21 mouse cellular contexts compared by ENCODE assay signal in genomic region chr9:103664151-103664550, GRCm38 (mm10).
A peak's percentile ranks its signal among the peaks of the same experiment; 100 is the strongest.
DNase-seq lines count a peak whose midpoint lies in the region; ATAC-seq and TF ChIP-seq lines count a peak whose summit lies in the region.
"Had no signal": no experiment of that assay in that cellular context is flagged by ENCODE, and none has a peak within 500 bp of the region (broad histone marks: within the 10 kb centered on the region; RNA-seq: fewer than 3 reads in every experiment).

No protein-coding gene starts in this region.

- H3K36me3 ChIP-seq in forebrain, embryonic 13.5 days (ENCODE audit: poor library complexity, severe bottlenecking): no peaks in the 10 kb centered on the region
- no peaks in the 10 kb centered on the region for H3K36me3 ChIP-seq in forebrain, embryonic 10.5 days (replicated peaks)
- no peaks in the 10 kb centered on the region for H3K36me3 ChIP-seq in forebrain, embryonic 16.5 days (ENCODE audit: control insufficient read depth, insufficient read depth)
- no peaks in the 10 kb centered on the region for H3K36me3 ChIP-seq in midbrain, embryonic 14.5 days (ENCODE audit: control insufficient read depth, insufficient read depth, low read length)
- H3K36me3 ChIP-seq in intestine, postnatal 0 days (ENCODE audit: control insufficient read depth, insufficient read depth): no peaks in the 10 kb centered on the region
- H3K36me3 ChIP-seq: embryonic facial prominence, embryonic 13.5 days; heart, embryonic 13.5 days; limb, embryonic 12.5 days; liver, embryonic 13.5 days; lung, embryonic 15.5 days had no signal

- H3K9me3 ChIP-seq in forebrain, embryonic 13.5 days (replicated peaks): 0 out of 2 replicates have a peak, but pooled peaks cover 4% of the 10 kb centered on the region
- H3K9me3 ChIP-seq in forebrain, embryonic 10.5 days: no peaks in the 10 kb centered on the region
- H3K9me3 ChIP-seq in forebrain, embryonic 16.5 days (ENCODE audit: control insufficient read depth, low read length): no peaks in the 10 kb centered on the region
- no peaks in the 10 kb centered on the region for H3K9me3 ChIP-seq in midbrain, embryonic 14.5 days (ENCODE audit: control insufficient read depth, low read length)
- H3K9me3 ChIP-seq in intestine, postnatal 0 days (ENCODE audit: control insufficient read depth): no peaks in the 10 kb centered on the region
- H3K9me3 ChIP-seq: embryonic facial prominence, embryonic 13.5 days; heart, embryonic 13.5 days; limb, embryonic 12.5 days; liver, embryonic 13.5 days; lung, embryonic 15.5 days had no signal

- DNase-seq in forebrain, embryonic 10.5 days (ENCODE audit: extremely low spot score, low spot score): no peak
- peak; percentile 55 for DNase-seq in brain, adult 2 months (ENCODE audit: low read depth, low spot score)
- peak; percentile 33 for DNase-seq in midbrain, embryonic 14.5 days
- no peak for DNase-seq in kidney, adult 8-10 months
- DNase-seq: adrenal gland, postnatal 25 days; gastrocnemius, adult 2 months; heart, postnatal 4 days; kidney, adult 11 months; kidney, postnatal 14 days; layer of hippocampus, adult 9-11 months; liver, embryonic 13.5 days; right cerebral cortex, adult 18-20 months had no signal

- H3K4me1 ChIP-seq in forebrain, embryonic 13.5 days: peaks cover 14% of the 10 kb centered on the region
- no peaks in the 10 kb centered on the region for H3K4me1 ChIP-seq in forebrain, embryonic 10.5 days
- peaks cover 10% of the 10 kb centered on the region for H3K4me1 ChIP-seq in forebrain, embryonic 16.5 days (replicated peaks; ENCODE audit: control insufficient read depth, insufficient read depth, low read length)
- no peaks in the 10 kb centered on the region for H3K4me1 ChIP-seq in midbrain, embryonic 14.5 days (ENCODE audit: control insufficient read depth, insufficient read depth, low read length)
- no peaks in the 10 kb centered on the region for H3K4me1 ChIP-seq in intestine, postnatal 0 days (replicated peaks; ENCODE audit: control insufficient read depth, insufficient read depth, low read length)
- H3K4me1 ChIP-seq: embryonic facial prominence, embryonic 13.5 days; liver, embryonic 13.5 days had no signal

- H3K4me3 ChIP-seq in forebrain, embryonic 13.5 days: no peak overlapping the region
- H3K4me3 ChIP-seq in forebrain, embryonic 10.5 days: no peak overlapping the region
- no peak overlapping the region for H3K4me3 ChIP-seq in forebrain, embryonic 16.5 days (replicated peaks; ENCODE audit: low read length)
- no peak overlapping the region for H3K4me3 ChIP-seq in midbrain, embryonic 14.5 days (replicated peaks; ENCODE audit: low read depth, low read length)
- no peak overlapping the region for H3K4me3 ChIP-seq in intestine, postnatal 0 days (ENCODE audit: low read depth, low read length)
- H3K4me3 ChIP-seq: embryonic facial prominence, embryonic 13.5 days; gastrocnemius, adult 2 months; heart, embryonic 13.5 days; limb, embryonic 12.5 days; liver, embryonic 13.5 days; lung, embryonic 15.5 days had no signal

- H3K9ac ChIP-seq in forebrain, embryonic 13.5 days: no peak overlapping the region
- no peak overlapping the region for H3K9ac ChIP-seq in forebrain, embryonic 16.5 days (replicated peaks; ENCODE audit: low read depth, low read length)
- no peak overlapping the region for H3K9ac ChIP-seq in midbrain, embryonic 14.5 days (replicated peaks; ENCODE audit: low read length)
- H3K9ac ChIP-seq in intestine, postnatal 0 days (ENCODE audit: low read depth, low read length): no peak overlapping the region
- H3K9ac ChIP-seq: embryonic facial prominence, embryonic 13.5 days; heart, embryonic 13.5 days; limb, embryonic 12.5 days; liver, embryonic 13.5 days; lung, embryonic 15.5 days had no signal

- H3K27ac ChIP-seq in forebrain, embryonic 13.5 days: peak overlapping the region; percentile 49
- no peak overlapping the region for H3K27ac ChIP-seq in forebrain, embryonic 10.5 days
- H3K27ac ChIP-seq in forebrain, embryonic 16.5 days (ENCODE audit: low read length): peak overlapping the region; percentile 65
- H3K27ac ChIP-seq in midbrain, embryonic 14.5 days (replicated peaks; ENCODE audit: low read depth, low read length): peak overlapping the region; percentile 60
- no peak overlapping the region for H3K27ac ChIP-seq in intestine, postnatal 0 days (ENCODE audit: low read depth, low read length)
- H3K27ac ChIP-seq: embryonic facial prominence, embryonic 13.5 days; gastrocnemius, adult 2 months; heart, embryonic 13.5 days; limb, embryonic 12.5 days; liver, embryonic 13.5 days; lung, embryonic 15.5 days had no signal

- whole genome bisulfite sequencing in forebrain, embryonic 13.5 days: 66% methylated on average over 11 of the region's 11 CpGs
- 86% methylated on average over 11 of the region's 11 CpGs for WGBS in forebrain, embryonic 10.5 days
- 52% methylated on average over 11 of the region's 11 CpGs for WGBS in forebrain, embryonic 16.5 days
- 74% methylated on average over 11 of the region's 11 CpGs for WGBS in midbrain, embryonic 14.5 days
- 72% methylated on average over 11 of the region's 11 CpGs for WGBS in intestine, postnatal 0 days

- no peaks in the 10 kb centered on the region for H3K27me3 ChIP-seq in forebrain, embryonic 13.5 days
- no peaks in the 10 kb centered on the region for H3K27me3 ChIP-seq in forebrain, embryonic 10.5 days (ENCODE audit: poor library complexity, severe bottlenecking)
- no peaks in the 10 kb centered on the region for H3K27me3 ChIP-seq in forebrain, embryonic 16.5 days (replicated peaks; ENCODE audit: control insufficient read depth, insufficient read depth, low read length)
- H3K27me3 ChIP-seq in midbrain, embryonic 14.5 days (ENCODE audit: control insufficient read depth, insufficient read depth, low read length): no peaks in the 10 kb centered on the region
- no peaks in the 10 kb centered on the region for H3K27me3 ChIP-seq in intestine, postnatal 0 days (replicated peaks; ENCODE audit: control insufficient read depth, insufficient read depth, low read length)
- H3K27me3 ChIP-seq: heart, embryonic 13.5 days; limb, embryonic 12.5 days; liver, embryonic 13.5 days; lung, embryonic 15.5 days had no signal

- no peak overlapping the region for H3K4me2 ChIP-seq in forebrain, embryonic 13.5 days
- no peak overlapping the region for H3K4me2 ChIP-seq in forebrain, embryonic 16.5 days (ENCODE audit: low read length)
- H3K4me2 ChIP-seq in midbrain, embryonic 14.5 days (ENCODE audit: low read length): no peak overlapping the region
- no peak overlapping the region for H3K4me2 ChIP-seq in intestine, postnatal 0 days (replicated peaks; ENCODE audit: low read depth)
- H3K4me2 ChIP-seq: embryonic facial prominence, embryonic 13.5 days; heart, embryonic 13.5 days; limb, embryonic 12.5 days; liver, embryonic 13.5 days; lung, embryonic 15.5 days had no signal

- no peak for ATAC-seq in forebrain, embryonic 13.5 days
- 0 out of 2 replicates have a peak, but pooled peaks have one; percentile 12 for ATAC-seq in forebrain, embryonic 16.5 days
- no peak for ATAC-seq in midbrain, embryonic 14.5 days (ENCODE audit: low FRiP score, low TSS enrichment)
- no peak for ATAC-seq in megakaryocyte progenitor cell, adult 5-6 weeks (replicated peaks; ENCODE audit: poor library complexity)
- ATAC-seq in intestine, postnatal 0 days: no peak
- ATAC-seq: Patski had no signal

- no peak for TF ChIP-seq CTCF in intestine, postnatal 0 days (IDR thresholded peaks at IDR 0.05; ENCODE audit: low read depth)

Comparison
In these comparisons a context has a peak if more than half of its experiments do, and no peak if none do; other contexts are left out.
1. H3K27ac ChIP-seq: peak in forebrain, embryonic 13.5 days (single experiment), forebrain, embryonic 16.5 days (single experiment) and midbrain, embryonic 14.5 days (single experiment); none in forebrain, embryonic 10.5 days (single experiment) and intestine, postnatal 0 days (single experiment).
2. DNase-seq: peak in brain, adult 2 months (single experiment) and midbrain, embryonic 14.5 days (single experiment); none in forebrain, embryonic 10.5 days (single experiment) and kidney, adult 8-10 months (0 of 2).